Mouse (Mus musculus) embryonic facial prominence, embryonic 11.5 days (tissue): ENCODE data around the gene Wdr24. TPM values are rescaled to one million over a fixed set of nuclear protein-coding genes. Genes with fewer than 3 reads are reported as not detected.
A peak's percentile ranks its signal among the peaks of the same experiment; 100 is the strongest.

Experiments
- ATAC-seq: fragments of 200-750 bp; cut with Nextera tagmentation; replicated peaks from 2 replicates; pipeline ENCODE4 v1.8.0; 2017; ENCODE audit warnings: low read depth; ENCODE audit not compliant: insufficient number of reproducible peaks, low FRiP score, low TSS enrichment
- DNase-seq: peaks from one replicate; pipeline ENCODE4 v3.0.0-alpha.2; 2015; ENCODE audit warnings: low spot score
- H3K27ac ChIP-seq: fragments of 300-500 bp; sonication (generic); replicated peaks from 2 replicates; pipeline ENCODE4 v1.5.1; 2014; ENCODE audit warnings: mild to moderate bottlenecking, low read depth, low read length, control low read depth
- H3K27me3 ChIP-seq: fragments of 300-500 bp; sonication (generic); 2 replicates; pipeline ENCODE4 v1.6.1; 2014; ENCODE audit warnings: mild to moderate bottlenecking, low read length, moderate library complexity, mixed read lengths; ENCODE audit not compliant: control insufficient read depth, insufficient read depth
- H3K36me3 ChIP-seq: fragments of 300-500 bp; sonication (generic); replicated peaks from 2 replicates; pipeline ENCODE4 v1.6.1; 2014; ENCODE audit warnings: low read depth, mild to moderate bottlenecking, low read length, moderate library complexity, mixed read lengths; ENCODE audit not compliant: control insufficient read depth, insufficient read depth
- H3K4me1 ChIP-seq: fragments of 300-500 bp; sonication (generic); 2 replicates; pipeline ENCODE4 v1.6.1; 2014; ENCODE audit warnings: low read length, mixed read lengths; ENCODE audit not compliant: control insufficient read depth, insufficient read depth
- H3K4me2 ChIP-seq: fragments of 300-500 bp; sonication (generic); 2 replicates; pipeline ENCODE4 v1.6.1; 2014; ENCODE audit warnings: low read depth, mild to moderate bottlenecking, control low read depth, low read length, moderate library complexity
- H3K4me3 ChIP-seq: fragments of 300-500 bp; sonication (generic); 2 replicates; pipeline ENCODE4 v1.5.1; 2014; ENCODE audit warnings: low read depth, low read length, control low read depth
- H3K9ac ChIP-seq: fragments of 300-500 bp; sonication (generic); replicated peaks from 2 replicates; pipeline ENCODE4 v1.6.1; 2014; ENCODE audit warnings: mild to moderate bottlenecking, control low read depth, low read length
- H3K9me3 ChIP-seq: fragments of 300-500 bp; sonication (generic); replicated peaks from 2 replicates; pipeline ENCODE4 v1.6.1; 2016; ENCODE audit warnings: mild to moderate bottlenecking, low read length, inconsistent platforms, mixed read lengths; ENCODE audit not compliant: control insufficient read depth
- WGBS: fragments of 180-500 bp; shearing (Covaris S2); extraction: QIAGEN DNeasy Blood & Tissue Kit; methylation state at CpG from one replicate; pipeline ENCODE4 v1.1.7; 2014; 5-methylcytosine and 5-hydroxymethylcytosine counted together
- polyA plus RNA-seq: library from polyadenylated mRNA; unstranded; fragments of >200 nt; fragmentation: Nextera tagmentation; extraction: Ambion mirVana; gene quantifications from 2 replicates; pipeline ENCODE4 v1.2.1, GENCODE M21; 2014

Gene Wdr24
- polyA plus RNA-seq: 24.5 and 26.9 TPM in 2 replicates

GRCm38 (mm10) chr17:25823452-25823851, at the start of gene Wdr24:
Wdr24 (plus strand) TSS chr17:25823627.
- Histone ChIP-seq H3K4me3 (peak within 1 kb of the TSS; percentile 58), H3K27ac (no peak within 1 kb of the TSS), H3K27me3 (peaks cover 19% of the 10 kb centered on the region), H3K4me2 (peak within 1 kb of the TSS; percentile 93), H3K9me3 (no peaks in the 10 kb centered on the region), H3K36me3 (no peaks in the 10 kb centered on the region; the same call in 1 of the 2 replicates), H3K9ac (peak within 1 kb of the TSS; percentile 75), H3K4me1 (peaks cover 9% of the 10 kb centered on the region)
- DNase-seq (peak; percentile 91), ATAC-seq (0 out of 2 replicates have a peak, but pooled peaks have one; percentile 25)
- under 1% methylated on average over 18 of the region's 18 CpGs for WGBS

GRCm38 (mm10) chr17:25775318-25776062, 47.9 kb upstream of the Wdr24 start:
- Histone ChIP-seq H3K27me3 (no peaks in the 10 kb centered on the region), H3K9me3 (no peaks in the 10 kb centered on the region), H3K27ac (no peak overlapping the region), H3K36me3 (no peaks in the 10 kb centered on the region; the same call in 1 of the 2 replicates), H3K9ac (no peak overlapping the region), H3K4me3 (no peak overlapping the region), H3K4me1 (peaks cover 3% of the 10 kb centered on the region), H3K4me2 (no peak overlapping the region)
- DNase-seq (no peak), ATAC-seq (no peak)
- WGBS: 78% methylated on average over 10 of the region's 10 CpGs

- no peaks in the 10 kb centered on the region for H3K9me3 ChIP-seq
- no peak overlapping the region for H3K9ac ChIP-seq
- peaks cover 12% of the 10 kb centered on the region for H3K36me3 ChIP-seq
- no peak overlapping the region for H3K4me2 ChIP-seq
- ATAC-seq (no peak), DNase-seq (no peak)
- WGBS: 88% methylated on average over 5 of the region's 5 CpGs
- H3K4me3 ChIP-seq: no peak overlapping the region
- no peak overlapping the region for H3K27ac ChIP-seq
- no peaks in the 10 kb centered on the region for H3K27me3 ChIP-seq
- peaks cover 3% of the 10 kb centered on the region for H3K4me1 ChIP-seq
Measured at GRCm38 (mm10) chr17:25777948-25778347, 45.5 kb upstream of the Wdr24 start.

GRCm38 (mm10) chr17:25781339-25781738, 42.1 kb upstream of the Wdr24 start:
- Histone ChIP-seq H3K27me3 (no peaks in the 10 kb centered on the region), H3K9ac (no peak overlapping the region), H3K4me2 (no peak overlapping the region), H3K36me3 (peaks cover 15% of the 10 kb centered on the region), H3K9me3 (no peaks in the 10 kb centered on the region), H3K4me3 (no peak overlapping the region), H3K27ac (no peak overlapping the region), H3K4me1 (peaks cover 5% of the 10 kb centered on the region; the same call in 1 of the 2 replicates)
- 83% methylated on average over 6 of the region's 6 CpGs for WGBS
- ATAC-seq (no peak), DNase-seq (no peak)

- Histone ChIP-seq H3K4me1 (peaks cover 5% of the 10 kb centered on the region; the same call in 1 of the 2 replicates), H3K4me3 (no peak overlapping the region), H3K9ac (no peak overlapping the region; the same call in 1 of the 2 replicates), H3K9me3 (no peaks in the 10 kb centered on the region), H3K27ac (no peak overlapping the region), H3K4me2 (no peak overlapping the region), H3K27me3 (no peaks in the 10 kb centered on the region), H3K36me3 (peaks cover 15% of the 10 kb centered on the region)
- ATAC-seq (no peak), DNase-seq (no peak)
- 84% methylated on average over 7 of the region's 7 CpGs for WGBS
Measured at GRCm38 (mm10) chr17:25783086-25783485, 40.3 kb upstream of the Wdr24 start.

GRCm38 (mm10) chr17:25783861-25784574, 39.4 kb upstream of the Wdr24 start:
- Histone ChIP-seq H3K9ac (peak overlapping the region; percentile 62), H3K27ac (no peak overlapping the region)
- ATAC-seq: no peak

GRCm38 (mm10) chr17:25785281-25785745, 38.1 kb upstream of the Wdr24 start, which contains the start of gene Haghl:
Haghl (minus strand) TSS chr17:25785673.
- Histone ChIP-seq H3K4me1 (peaks cover 5% of the 10 kb centered on the region; the same call in 1 of the 2 replicates), H3K4me3 (peak within 1 kb of the TSS; percentile 45), H3K9ac (peak within 1 kb of the TSS; percentile 62), H3K36me3 (peaks cover 15% of the 10 kb centered on the region), H3K9me3 (no peaks in the 10 kb centered on the region), H3K27me3 (no peaks in the 10 kb centered on the region), H3K27ac (peak within 1 kb of the TSS; percentile 56), H3K4me2 (peak within 1 kb of the TSS; percentile 59)
- peak; percentile 97 for DNase-seq
- under 1% methylated on average over 23 of the region's 23 CpGs for WGBS
- ATAC-seq: peak; percentile 77

More at GRCm38 (mm10) chr17:25783861-25784574, 39.4 kb upstream of the Wdr24 start:
- Histone ChIP-seq H3K9me3 (no peaks in the 10 kb centered on the region), H3K4me1 (peaks cover 5% of the 10 kb centered on the region; the same call in 1 of the 2 replicates), H3K4me2 (peak overlapping the region; percentile 59), H3K36me3 (peaks cover 15% of the 10 kb centered on the region), H3K4me3 (peak overlapping the region; percentile 45), H3K27me3 (no peaks in the 10 kb centered on the region)
- WGBS: 74% methylated on average over 15 of the region's 15 CpGs
- no peak for DNase-seq
